Mouse (Mus musculus): ENCODE results near the gene Cyp3a13. TPM values are rescaled to one million over a fixed set of nuclear protein-coding genes. Genes with fewer than 3 reads are reported as not detected.
A peak's percentile ranks its signal among the peaks of the same experiment; 100 is the strongest.

Cyp3a13 gene
- polyA plus RNA-seq, 1 experiment from 2014 or later, result 81.3 TPM

DNA sequence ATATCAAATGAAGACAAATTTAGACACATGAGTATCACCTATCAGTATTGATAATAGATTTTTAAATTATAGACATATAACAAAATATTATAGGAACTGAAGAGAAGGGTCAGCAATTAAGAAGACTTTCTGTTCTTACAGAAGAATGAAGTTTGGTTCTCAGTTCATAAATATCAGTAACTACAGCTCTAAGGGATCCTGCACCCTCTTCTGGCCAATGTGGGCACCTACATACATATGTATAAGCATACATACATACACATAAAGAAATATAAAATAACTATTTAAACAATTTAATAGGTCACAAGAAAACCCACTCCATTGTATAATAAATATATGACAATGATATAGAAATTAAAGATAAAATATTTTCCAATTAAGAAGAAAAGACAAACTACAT lies 6.9 kb downstream of the Cyp3a13 start:
- H3K27ac ChIP-seq (ENCODE audit: low read depth), result no peak overlapping the region
- no peak overlapping the region for H3K9ac ChIP-seq (replicated peaks)
- ATAC-seq, result no peak
- TF ChIP-seq CTCF (IDR thresholded peaks at IDR 0.05; ENCODE audit: low read depth) (peak; percentile 31; the same call in 1 of the 2 replicates), EP300 (IDR thresholded peaks at IDR 0.05; ENCODE audit: low read depth) (no peak)
- H3K4me2 ChIP-seq (ENCODE audit: low read depth, low read length), result no peak overlapping the region
- no peaks in the 10 kb centered on the region for H3K27me3 ChIP-seq (ENCODE audit: insufficient read depth, low read length)
- H3K4me1 ChIP-seq (ENCODE audit: insufficient read depth), result no peaks in the 10 kb centered on the region
- peaks cover 4% of the 10 kb centered on the region for H3K36me3 ChIP-seq (replicated peaks; ENCODE audit: insufficient read depth, low read length)
- no peaks in the 10 kb centered on the region for H3K9me3 ChIP-seq (ENCODE audit: low read length)
- no peak overlapping the region for H3K4me3 ChIP-seq (ENCODE audit: low read depth, low read length)
- no peak for DNase-seq

DNA sequence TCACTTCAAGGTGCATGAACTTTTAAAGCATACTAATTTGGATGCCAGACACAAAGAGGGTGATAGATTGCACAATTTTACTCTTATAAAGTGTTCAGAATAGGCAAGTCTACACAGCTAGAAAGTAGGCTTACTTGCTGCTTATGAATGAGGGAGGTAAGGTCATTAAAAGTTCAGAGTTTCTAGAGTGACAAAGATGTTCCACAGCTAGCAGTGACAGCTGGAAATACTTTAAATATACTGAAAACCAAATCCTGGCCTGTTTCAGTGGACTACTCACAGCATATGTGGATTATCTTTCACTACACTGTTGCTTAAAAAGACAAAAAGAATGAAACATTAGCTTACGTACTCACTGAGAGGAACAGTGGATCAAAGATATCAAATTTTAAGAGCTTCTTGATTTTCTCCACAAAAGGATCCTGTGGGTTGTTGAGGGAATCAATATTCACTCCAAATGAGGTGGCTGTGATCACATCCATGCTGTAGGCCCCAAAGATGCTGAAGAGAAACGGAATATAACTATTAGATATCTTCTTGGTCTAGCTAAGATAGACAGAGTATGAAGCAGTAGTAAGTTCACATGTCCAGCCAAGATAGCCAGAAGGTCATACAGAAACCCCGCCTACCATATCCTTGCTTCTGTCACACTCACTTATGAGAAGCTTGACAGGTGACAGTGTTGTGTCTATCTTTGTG lies 11.7 kb downstream of the Cyp3a13 start:
- H3K27ac ChIP-seq (ENCODE audit: low read depth), result no peak overlapping the region
- no peak overlapping the region for H3K4me3 ChIP-seq (ENCODE audit: low read depth, low read length)
- peaks cover 4% of the 10 kb centered on the region for H3K36me3 ChIP-seq (replicated peaks; ENCODE audit: insufficient read depth, low read length)
- 80% methylated on average over 3 of the region's 3 CpGs for WGBS (ENCODE audit: insufficient replicate concordance)
- no peaks in the 10 kb centered on the region for H3K27me3 ChIP-seq (ENCODE audit: insufficient read depth, low read length)
- H3K9ac ChIP-seq (replicated peaks), result no peak overlapping the region
- DNase-seq, result no peak
- no peak for ATAC-seq
- no peaks in the 10 kb centered on the region for H3K4me1 ChIP-seq (ENCODE audit: insufficient read depth)
- TF ChIP-seq CTCF (IDR thresholded peaks at IDR 0.05; ENCODE audit: low read depth), result no peak
- no peak for TF ChIP-seq EP300 (IDR thresholded peaks at IDR 0.05; ENCODE audit: low read depth)
- no peak overlapping the region for H3K4me2 ChIP-seq (ENCODE audit: low read depth, low read length)
- H3K9me3 ChIP-seq (ENCODE audit: low read length), result no peaks in the 10 kb centered on the region

DNA sequence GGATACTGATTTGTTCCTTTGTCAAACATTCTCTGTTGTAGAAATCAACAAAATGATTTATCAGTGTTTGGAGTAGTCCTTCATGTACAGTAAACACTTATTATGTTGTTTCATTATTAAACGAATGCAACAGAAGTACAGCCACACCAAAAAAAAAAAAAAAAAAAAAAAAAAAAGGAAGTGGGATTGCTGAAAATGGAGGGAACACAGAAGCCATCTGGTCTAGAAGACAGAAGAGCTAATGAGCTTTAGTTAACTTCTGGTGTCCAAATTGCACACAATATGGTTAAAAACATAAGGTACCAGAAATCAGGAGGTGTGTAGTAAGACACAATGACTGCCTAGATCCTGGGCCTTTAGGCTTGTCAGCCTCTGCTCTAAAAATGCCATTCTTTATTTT lies 23.6 kb downstream of the Cyp3a13 start:
- H3K9me3 ChIP-seq (ENCODE audit: low read length), result no peaks in the 10 kb centered on the region
- no peak overlapping the region for H3K4me2 ChIP-seq (ENCODE audit: low read depth, low read length)
- WGBS (ENCODE audit: insufficient replicate concordance), result 37% methylated on average over 1 of the region's 1 CpGs
- H3K27me3 ChIP-seq (ENCODE audit: insufficient read depth, low read length), result no peaks in the 10 kb centered on the region
- no peak overlapping the region for H3K9ac ChIP-seq (replicated peaks)
- peaks cover 8% of the 10 kb centered on the region; the same call in 1 of the 2 replicates for H3K36me3 ChIP-seq (replicated peaks; ENCODE audit: insufficient read depth, low read length)
- no peak for DNase-seq
- ATAC-seq, result no peak
- no peak overlapping the region for H3K4me3 ChIP-seq (ENCODE audit: low read depth, low read length)
- no peaks in the 10 kb centered on the region for H3K4me1 ChIP-seq (ENCODE audit: insufficient read depth)
- H3K27ac ChIP-seq (ENCODE audit: low read depth), result no peak overlapping the region
- TF ChIP-seq EP300 (IDR thresholded peaks at IDR 0.05; ENCODE audit: low read depth) (no peak), CTCF (IDR thresholded peaks at IDR 0.05; ENCODE audit: low read depth) (no peak)

DNA sequence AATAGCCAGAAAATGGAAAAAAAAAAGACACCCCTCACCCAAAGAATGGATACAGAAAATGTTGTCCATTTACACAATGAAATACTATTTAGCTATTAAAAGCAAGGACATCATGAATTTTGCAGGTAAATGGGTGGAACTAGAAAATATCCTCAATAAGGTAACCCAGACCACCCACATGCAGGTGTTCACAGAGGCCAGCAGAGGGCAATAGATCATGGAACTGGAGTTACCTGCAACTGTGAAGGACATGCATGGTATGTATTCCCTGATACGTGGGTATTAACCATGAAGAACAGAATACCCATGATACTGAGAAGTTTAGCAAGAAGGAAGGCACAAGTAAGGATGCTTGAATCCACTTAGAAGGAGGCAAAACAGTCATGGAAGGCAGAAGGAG lies 28.5 kb downstream of the Cyp3a13 start:
- Histone ChIP-seq H3K9me3 (ENCODE audit: low read length) (no peaks in the 10 kb centered on the region), H3K4me2 (ENCODE audit: low read depth, low read length) (no peak overlapping the region), H3K4me1 (ENCODE audit: insufficient read depth) (no peaks in the 10 kb centered on the region), H3K9ac (replicated peaks) (no peak overlapping the region), H3K27me3 (ENCODE audit: insufficient read depth, low read length) (no peaks in the 10 kb centered on the region), H3K27ac (ENCODE audit: low read depth) (no peak overlapping the region), H3K4me3 (ENCODE audit: low read depth, low read length) (no peak overlapping the region), H3K36me3 (replicated peaks; ENCODE audit: insufficient read depth, low read length) (no peaks in the 10 kb centered on the region; the same call in 1 of the 2 replicates)
- TF ChIP-seq CTCF (IDR thresholded peaks at IDR 0.05; ENCODE audit: low read depth) (peak; percentile 56), EP300 (IDR thresholded peaks at IDR 0.05; ENCODE audit: low read depth) (no peak)
- ATAC-seq (no peak), DNase-seq (no peak)
- 62% methylated on average over 1 of the region's 1 CpGs for WGBS (ENCODE audit: insufficient replicate concordance)

DNA sequence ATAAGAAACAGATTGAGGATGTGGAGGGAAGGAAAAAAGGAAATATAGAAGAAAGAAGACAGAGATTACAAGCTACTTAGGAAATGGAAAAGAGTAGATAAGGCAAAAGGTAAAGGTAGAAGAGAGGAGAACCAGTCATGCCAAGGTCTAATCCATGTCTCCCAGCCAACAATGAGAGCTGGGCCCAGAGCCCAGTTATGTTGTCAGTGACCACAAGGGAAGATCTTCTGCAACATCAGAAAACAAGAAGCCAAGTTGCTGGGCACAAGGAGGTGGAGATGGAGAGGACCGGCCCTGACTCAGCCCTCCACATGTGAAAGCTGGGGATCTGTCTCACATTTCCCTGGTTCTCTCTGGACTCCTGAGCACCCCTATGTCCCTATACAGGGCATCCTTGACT lies 33.8 kb downstream of the Cyp3a13 start:
- ATAC-seq (no peak), DNase-seq (no peak)
- Histone ChIP-seq H3K27ac (ENCODE audit: low read depth) (no peak overlapping the region), H3K36me3 (replicated peaks; ENCODE audit: insufficient read depth, low read length) (no peaks in the 10 kb centered on the region), H3K9ac (replicated peaks) (no peak overlapping the region), H3K4me2 (ENCODE audit: low read depth, low read length) (no peak overlapping the region), H3K9me3 (ENCODE audit: low read length) (no peaks in the 10 kb centered on the region), H3K4me1 (ENCODE audit: insufficient read depth) (no peaks in the 10 kb centered on the region), H3K27me3 (ENCODE audit: insufficient read depth, low read length) (no peaks in the 10 kb centered on the region), H3K4me3 (ENCODE audit: low read depth, low read length) (no peak overlapping the region)
- no peak for TF ChIP-seq EP300 (IDR thresholded peaks at IDR 0.05; ENCODE audit: low read depth)
- no peak for TF ChIP-seq CTCF (IDR thresholded peaks at IDR 0.05; ENCODE audit: low read depth)
- 67% methylated on average over 1 of the region's 1 CpGs for WGBS (ENCODE audit: insufficient replicate concordance)

DNA sequence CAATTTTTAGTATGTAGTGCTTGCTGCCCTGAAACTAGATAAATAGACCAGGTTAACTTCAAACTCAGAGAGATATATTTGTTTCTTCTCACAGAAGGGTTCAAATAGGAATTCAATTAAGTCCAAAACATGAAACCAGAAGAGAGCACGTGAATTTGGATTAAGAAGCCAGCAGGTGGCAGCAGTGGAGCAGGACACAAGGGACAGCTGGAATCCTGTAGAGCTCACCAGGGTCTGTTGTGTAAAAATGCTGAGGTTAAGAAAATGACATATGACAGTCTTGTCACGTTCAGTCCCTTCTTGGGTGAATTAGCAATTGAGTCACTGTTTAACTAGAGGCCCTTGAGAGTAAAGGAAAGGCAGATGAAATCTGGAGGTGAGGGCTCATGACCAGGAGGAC lies 35.5 kb downstream of the Cyp3a13 start:
- no peak overlapping the region for H3K4me2 ChIP-seq (ENCODE audit: low read depth, low read length)
- no peak overlapping the region for H3K27ac ChIP-seq (ENCODE audit: low read depth)
- ATAC-seq (no peak), DNase-seq (peak; percentile 70)
- no peaks in the 10 kb centered on the region for H3K4me1 ChIP-seq (ENCODE audit: insufficient read depth)
- no peak overlapping the region for H3K4me3 ChIP-seq (ENCODE audit: low read depth, low read length)
- no peaks in the 10 kb centered on the region for H3K36me3 ChIP-seq (replicated peaks; ENCODE audit: insufficient read depth, low read length)
- H3K27me3 ChIP-seq (ENCODE audit: insufficient read depth, low read length), result no peaks in the 10 kb centered on the region
- no peaks in the 10 kb centered on the region for H3K9me3 ChIP-seq (ENCODE audit: low read length)
- H3K9ac ChIP-seq (replicated peaks), result no peak overlapping the region
- 3% methylated on average over 2 of the region's 2 CpGs for WGBS (ENCODE audit: insufficient replicate concordance)
- no peak for TF ChIP-seq EP300 (IDR thresholded peaks at IDR 0.05; ENCODE audit: low read depth)
- TF ChIP-seq CTCF (IDR thresholded peaks at IDR 0.05; ENCODE audit: low read depth), result peak; percentile 76
